Mouse (Mus musculus) MN1 (cell line): ENCODE results near the gene Lig4.

Source experiments
- DNase-seq: peaks from one replicate; pipeline ENCODE4 v3.0.0-alpha.2; 2016; ENCODE audit warnings: low spot score

Gene Lig4

GRCm38 (mm10) chr8:9977573-9978314 lies at the start of gene Lig4, which contains the start of gene Abhd13:
TSS of gene Lig4 (minus strand) at chr8:9977686.
TSS of gene Abhd13 (plus strand) at chr8:9977707.
- peak; percentile 99 for DNase-seq

- DNase-seq: peak; percentile 49
Measured at GRCm38 (mm10) chr8:10017231-10017630, 39.7 kb upstream of the Lig4 start.

GRCm38 (mm10) chr8:10016252-10016651 lies 38.8 kb upstream of the Lig4 start:
- no peak for DNase-seq

GRCm38 (mm10) chr8:10007660-10008028 lies 30.2 kb upstream of the Lig4 start:
- no peak for DNase-seq

- DNase-seq: peak; percentile 21
Measured at GRCm38 (mm10) chr8:10006986-10007659, 29.6 kb upstream of the Lig4 start.

GRCm38 (mm10) chr8:10006156-10006985 lies 28.9 kb upstream of the Lig4 start, which contains the start of gene Tnfsf13b:
TSS of gene Tnfsf13b (plus strand) at chr8:10006467.
- DNase-seq: peak; percentile 27

- no peak for DNase-seq
Measured at GRCm38 (mm10) chr8:10004115-10004514, 26.6 kb upstream of the Lig4 start.

- no peak for DNase-seq
Measured at GRCm38 (mm10) chr8:9980188-9980587, 2.7 kb upstream of the Lig4 start.

- no peak for DNase-seq
Measured at GRCm38 (mm10) chr8:9979746-9980145, 2.3 kb upstream of the Lig4 start.

- no peak for DNase-seq
Measured at GRCm38 (mm10) chr8:9978475-9979230, 1.2 kb upstream of the Lig4 start.

GRCm38 (mm10) chr8:9977016-9977415 lies 470 bp downstream of the Lig4 start:
- peak; percentile 71 for DNase-seq

- DNase-seq: peak; percentile 99
Measured at GRCm38 (mm10) chr8:9975898-9976611, 1.4 kb downstream of the Lig4 start.

GRCm38 (mm10) chr8:9975276-9975675 lies 2.2 kb downstream of the Lig4 start:
- no peak for DNase-seq

- DNase-seq: no peak
Measured at GRCm38 (mm10) chr8:9971866-9972265, 5.6 kb downstream of the Lig4 start.

GRCm38 (mm10) chr8:9959919-9960318 lies 17.6 kb downstream of the Lig4 start:
- DNase-seq: no peak

- DNase-seq: no peak
Measured at GRCm38 (mm10) chr8:9958338-9958737, 19.1 kb downstream of the Lig4 start.

- no peak for DNase-seq
Measured at GRCm38 (mm10) chr8:9949134-9949890, 28.2 kb downstream of the Lig4 start.

- DNase-seq: no peak
Measured at GRCm38 (mm10) chr8:9935574-9935973, 41.9 kb downstream of the Lig4 start.

- DNase-seq: peak; percentile 35
Measured at GRCm38 (mm10) chr8:9934891-9935565, 42.5 kb downstream of the Lig4 start.

GRCm38 (mm10) chr8:9932711-9933110 lies 44.8 kb downstream of the Lig4 start:
- DNase-seq: no peak
